Mouse (Mus musculus): ENCODE results near the gene Hk1. TPM values are rescaled to one million over a fixed set of nuclear protein-coding genes. Genes with fewer than 3 reads are reported as not detected.

Gene Hk1
- polyA plus RNA-seq, 1 experiment from 2014 or later = 39.5 TPM

- peak overlapping the region; percentile 86 for H3K27ac ChIP-seq
- peaks cover 42% of the 10 kb centered on the region for H3K4me1 ChIP-seq
- H3K4me3 ChIP-seq = peak overlapping the region; percentile 75
- no peaks in the 10 kb centered on the region for H3K27me3 ChIP-seq
- no peaks in the 10 kb centered on the region for H3K36me3 ChIP-seq (ENCODE audit: poor library complexity, severe bottlenecking)
- 4% methylated on average over 45 of the region's 45 CpGs for WGBS
- H3K9ac ChIP-seq = peak overlapping the region; percentile 80
- ATAC-seq = peak; percentile 53
- H3K9me3 ChIP-seq (replicated peaks) = no peaks in the 10 kb centered on the region
- peak overlapping the region; percentile 91 for H3K4me2 ChIP-seq
Measured at GRCm38 (mm10) chr10:62339211-62340094, 40.3 kb downstream of the Hk1 start.

DNA sequence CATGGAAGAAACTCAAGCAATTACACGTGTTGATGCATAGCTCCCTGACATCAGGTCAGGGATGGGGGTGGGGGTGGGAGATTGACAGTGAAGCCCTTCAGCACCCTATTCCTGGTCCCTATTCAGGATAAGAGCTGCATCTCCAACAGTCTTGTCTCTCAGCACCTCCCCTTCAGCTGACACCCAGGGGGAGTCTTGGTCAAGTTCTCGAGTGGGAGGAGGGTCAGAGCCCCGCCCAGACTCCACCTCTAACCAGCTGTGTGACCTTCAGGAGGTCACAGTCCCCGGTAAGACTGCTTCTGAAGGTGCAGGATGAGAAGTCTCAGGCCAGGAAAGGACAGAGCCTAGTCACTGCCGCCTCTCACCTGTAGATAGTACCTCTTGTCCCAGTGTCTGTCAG, 41.1 kb downstream of the Hk1 start:
- Histone ChIP-seq H3K4me3 (peak overlapping the region; percentile 75; the same call in 1 of the 2 replicates), H3K9me3 (replicated peaks) (no peaks in the 10 kb centered on the region), H3K36me3 (ENCODE audit: poor library complexity, severe bottlenecking) (no peaks in the 10 kb centered on the region), H3K9ac (no peak overlapping the region), H3K27me3 (no peaks in the 10 kb centered on the region), H3K4me1 (peaks cover 42% of the 10 kb centered on the region), H3K4me2 (peak overlapping the region; percentile 91), H3K27ac (no peak overlapping the region)
- 36% methylated on average over 5 of the region's 5 CpGs for WGBS
- ATAC-seq = no peak

- H3K36me3 ChIP-seq (ENCODE audit: poor library complexity, severe bottlenecking) = no peaks in the 10 kb centered on the region
- H3K27ac ChIP-seq = no peak overlapping the region
- no peaks in the 10 kb centered on the region for H3K27me3 ChIP-seq
- H3K9me3 ChIP-seq (replicated peaks) = no peaks in the 10 kb centered on the region
- H3K9ac ChIP-seq = no peak overlapping the region
- no peak overlapping the region for H3K4me3 ChIP-seq
- ATAC-seq = no peak
- H3K4me1 ChIP-seq = peaks cover 42% of the 10 kb centered on the region
- WGBS = 25% methylated on average over 9 of the region's 9 CpGs
- peak overlapping the region; percentile 91 for H3K4me2 ChIP-seq
Measured at GRCm38 (mm10) chr10:62338176-62338575, 41.5 kb downstream of the Hk1 start.

- Histone ChIP-seq H3K27ac (no peak overlapping the region), H3K27me3 (no peaks in the 10 kb centered on the region), H3K36me3 (ENCODE audit: poor library complexity, severe bottlenecking) (no peaks in the 10 kb centered on the region), H3K9me3 (replicated peaks) (no peaks in the 10 kb centered on the region), H3K4me1 (peaks cover 42% of the 10 kb centered on the region), H3K4me3 (no peak overlapping the region), H3K4me2 (no peak overlapping the region), H3K9ac (no peak overlapping the region)
- ATAC-seq = no peak
- WGBS = 16% methylated on average over 12 of the region's 12 CpGs
Measured at GRCm38 (mm10) chr10:62336601-62337578, 42.8 kb downstream of the Hk1 start.

GRCm38 (mm10) chr10:62335423-62335776, 44.3 kb downstream of the Hk1 start:
- WGBS = 11% methylated on average over 6 of the region's 6 CpGs
- Histone ChIP-seq H3K4me2 (no peak overlapping the region), H3K27ac (no peak overlapping the region), H3K27me3 (no peaks in the 10 kb centered on the region), H3K9ac (no peak overlapping the region), H3K36me3 (ENCODE audit: poor library complexity, severe bottlenecking) (no peaks in the 10 kb centered on the region), H3K4me3 (no peak overlapping the region), H3K9me3 (replicated peaks) (no peaks in the 10 kb centered on the region), H3K4me1 (peaks cover 33% of the 10 kb centered on the region)
- ATAC-seq = no peak

GRCm38 (mm10) chr10:62334686-62335422, 44.9 kb downstream of the Hk1 start:
- Histone ChIP-seq H3K4me2 (no peak overlapping the region), H3K27me3 (no peaks in the 10 kb centered on the region), H3K9ac (no peak overlapping the region), H3K4me3 (no peak overlapping the region), H3K4me1 (peaks cover 33% of the 10 kb centered on the region), H3K9me3 (replicated peaks) (no peaks in the 10 kb centered on the region), H3K27ac (no peak overlapping the region; the same call in 1 of the 2 replicates), H3K36me3 (ENCODE audit: poor library complexity, severe bottlenecking) (no peaks in the 10 kb centered on the region)
- ATAC-seq = no peak
- 35% methylated on average over 20 of the region's 20 CpGs for WGBS

GRCm38 (mm10) chr10:62333269-62333668, 46.4 kb downstream of the Hk1 start:
- H3K9me3 ChIP-seq (replicated peaks) = no peaks in the 10 kb centered on the region
- 70% methylated on average over 14 of the region's 14 CpGs for WGBS
- ATAC-seq = no peak
- H3K27me3 ChIP-seq = no peaks in the 10 kb centered on the region
- H3K36me3 ChIP-seq (ENCODE audit: poor library complexity, severe bottlenecking) = no peaks in the 10 kb centered on the region
- no peak overlapping the region for H3K4me2 ChIP-seq
- no peak overlapping the region for H3K4me3 ChIP-seq
- no peak overlapping the region for H3K9ac ChIP-seq
- no peak overlapping the region for H3K27ac ChIP-seq
- H3K4me1 ChIP-seq = peaks cover 20% of the 10 kb centered on the region

- H3K4me1 ChIP-seq = peaks cover 18% of the 10 kb centered on the region; the same call in 1 of the 2 replicates
- no peak overlapping the region for H3K4me2 ChIP-seq
- no peaks in the 10 kb centered on the region for H3K9me3 ChIP-seq (replicated peaks)
- no peaks in the 10 kb centered on the region for H3K36me3 ChIP-seq (ENCODE audit: poor library complexity, severe bottlenecking)
- WGBS = 66% methylated on average over 7 of the region's 7 CpGs
- no peak overlapping the region for H3K9ac ChIP-seq
- H3K27ac ChIP-seq = no peak overlapping the region
- no peaks in the 10 kb centered on the region for H3K27me3 ChIP-seq
- ATAC-seq = no peak
- no peak overlapping the region for H3K4me3 ChIP-seq
Measured at GRCm38 (mm10) chr10:62332514-62332913, 47.2 kb downstream of the Hk1 start.

- H3K9ac ChIP-seq = no peak overlapping the region
- ATAC-seq = no peak
Measured at GRCm38 (mm10) chr10:62331771-62332170, 47.9 kb downstream of the Hk1 start.

DNA sequence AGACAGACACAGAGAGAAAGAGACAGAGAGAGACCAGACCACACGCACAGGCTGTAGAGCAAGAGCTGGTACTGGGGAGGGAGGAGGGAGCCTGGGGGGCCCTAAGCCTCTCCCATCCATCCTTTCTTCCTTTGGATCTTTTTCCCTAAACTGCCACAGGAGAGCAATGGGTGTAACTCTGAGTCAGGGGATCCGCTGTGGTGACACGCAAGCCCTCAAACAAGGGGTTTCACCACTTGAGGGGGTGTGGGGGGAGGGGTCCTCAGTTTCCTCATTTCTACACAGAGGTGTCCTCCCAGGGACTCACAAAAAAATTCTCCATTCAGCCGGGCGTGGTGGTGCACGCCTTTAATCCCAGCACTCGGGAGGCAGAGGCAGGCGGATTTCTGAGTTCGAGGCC, 48.4 kb downstream of the Hk1 start:
- Histone ChIP-seq H3K36me3 (ENCODE audit: poor library complexity, severe bottlenecking) (no peaks in the 10 kb centered on the region), H3K27ac (no peak overlapping the region), H3K4me2 (no peak overlapping the region), H3K4me3 (no peak overlapping the region), H3K4me1 (peaks cover 11% of the 10 kb centered on the region; the same call in 1 of the 2 replicates), H3K9ac (no peak overlapping the region), H3K9me3 (replicated peaks) (no peaks in the 10 kb centered on the region), H3K27me3 (no peaks in the 10 kb centered on the region)
- no peak for ATAC-seq
- 98% methylated on average over 9 of the region's 9 CpGs for WGBS

More at GRCm38 (mm10) chr10:62331771-62332170, 47.9 kb downstream of the Hk1 start:
- no peak overlapping the region for H3K4me3 ChIP-seq
- H3K4me2 ChIP-seq = no peak overlapping the region
- H3K27me3 ChIP-seq = no peaks in the 10 kb centered on the region
- no peak overlapping the region for H3K27ac ChIP-seq
- no peaks in the 10 kb centered on the region for H3K36me3 ChIP-seq (ENCODE audit: poor library complexity, severe bottlenecking)
- H3K4me1 ChIP-seq = peaks cover 15% of the 10 kb centered on the region; the same call in 1 of the 2 replicates
- H3K9me3 ChIP-seq (replicated peaks) = no peaks in the 10 kb centered on the region
- 83% methylated on average over 12 of the region's 12 CpGs for WGBS

DNA sequence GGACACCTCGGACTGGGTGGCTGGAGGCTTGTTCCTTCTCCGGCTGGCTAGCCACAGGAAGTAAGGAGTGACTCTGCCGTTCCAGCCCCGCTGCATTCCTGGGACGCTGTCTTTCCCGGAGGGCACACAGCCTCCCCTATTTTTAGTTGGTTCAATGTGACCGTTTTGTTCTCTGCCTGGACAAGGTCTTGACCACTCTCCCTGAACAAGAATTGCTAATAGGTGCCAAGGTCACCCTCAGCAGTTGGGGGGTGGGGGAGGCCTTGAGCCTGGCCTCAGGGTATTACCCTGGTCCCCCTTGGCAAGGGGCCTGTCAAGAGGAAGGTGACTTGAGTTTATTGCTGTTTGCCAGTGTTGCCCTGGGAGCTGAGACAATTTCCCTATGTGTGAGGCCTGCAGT, 49.9 kb downstream of the Hk1 start:
- WGBS = 83% methylated on average over 7 of the region's 7 CpGs
- Histone ChIP-seq H3K9ac (no peak overlapping the region), H3K4me3 (no peak overlapping the region), H3K9me3 (replicated peaks) (no peaks in the 10 kb centered on the region), H3K4me2 (no peak overlapping the region), H3K27me3 (no peaks in the 10 kb centered on the region), H3K27ac (no peak overlapping the region), H3K36me3 (ENCODE audit: poor library complexity, severe bottlenecking) (no peaks in the 10 kb centered on the region), H3K4me1 (peaks cover 3% of the 10 kb centered on the region; the same call in 1 of the 2 replicates)
- no peak for ATAC-seq

Data from forebrain, embryonic 13.5 days (tissue).